Mouse (Mus musculus) layer of hippocampus, adult 9-11 months (tissue): Measurements from ENCODE around the gene Pabpn1.

ENCODE experiments used
- DNase-seq: peaks from one replicate; pipeline ENCODE4 v3.0.0; 2022

Pabpn1 gene

GRCm38 (mm10) chr14:54894296-54895151, 2.2 kb downstream of the Pabpn1 start:
- no peak for DNase-seq

- no peak for DNase-seq
These were observed 5.1 kb downstream of the Pabpn1 start for GRCm38 (mm10) chr14:54897445-54897844.

GRCm38 (mm10) chr14:54900383-54900782, 8.1 kb downstream of the Pabpn1 start:
- peak; percentile 85 for DNase-seq

GRCm38 (mm10) chr14:54903641-54904040, 11.3 kb downstream of the Pabpn1 start:
- DNase-seq = no peak

GRCm38 (mm10) chr14:54908682-54909081, 16.4 kb downstream of the Pabpn1 start:
- no peak for DNase-seq

- DNase-seq = no peak
These were observed 20.0 kb downstream of the Pabpn1 start for GRCm38 (mm10) chr14:54912109-54912850.

- peak; percentile 81 for DNase-seq
These were observed 20.6 kb downstream of the Pabpn1 start, which contains the start of gene Slc22a17 for GRCm38 (mm10) chr14:54912886-54913285. Gene Slc22a17, minus strand, starts transcription at chr14:54913132.

GRCm38 (mm10) chr14:54913343-54913742, 21.0 kb downstream of the Pabpn1 start:
- no peak for DNase-seq

- no peak for DNase-seq
These were observed 27.9 kb downstream of the Pabpn1 start for GRCm38 (mm10) chr14:54920076-54920685.

- DNase-seq = no peak
These were observed 32.5 kb downstream of the Pabpn1 start for GRCm38 (mm10) chr14:54924641-54925348.

GRCm38 (mm10) chr14:54925349-54926342, 33.3 kb downstream of the Pabpn1 start, which contains the start of gene Efs:
Gene Efs, minus strand, starts transcription at chr14:54926126.
- DNase-seq = no peak

- DNase-seq = no peak
These were observed 34.3 kb downstream of the Pabpn1 start for GRCm38 (mm10) chr14:54926401-54927158.

GRCm38 (mm10) chr14:54927296-54927695, 35.0 kb downstream of the Pabpn1 start:
- no peak for DNase-seq

- DNase-seq = no peak
These were observed 37.5 kb downstream of the Pabpn1 start for GRCm38 (mm10) chr14:54929801-54930200.

- no peak for DNase-seq
These were observed 38.1 kb downstream of the Pabpn1 start for GRCm38 (mm10) chr14:54930431-54930830.

GRCm38 (mm10) chr14:54932645-54933150, 40.4 kb downstream of the Pabpn1 start, which contains the start of gene Il25:
Gene Il25, plus strand, starts transcription at chr14:54932695.
- no peak for DNase-seq

- peak; percentile 93 for DNase-seq
These were observed 43.9 kb downstream of the Pabpn1 start, which contains the start of gene Cmtm5 for GRCm38 (mm10) chr14:54935904-54936830. Gene Cmtm5, plus strand, starts transcription at chr14:54936261.

GRCm38 (mm10) chr14:54936831-54937160, 44.5 kb downstream of the Pabpn1 start:
- no peak for DNase-seq
